ENCODE assay signal across 28 mouse cellular contexts in genomic region chr11:44498412-44499272, GRCm38 (mm10). TPM values are rescaled to one million over a fixed set of nuclear protein-coding genes. Genes with fewer than 3 reads are reported as not detected.
DNase-seq lines count a peak whose midpoint lies in the region; ATAC-seq and TF ChIP-seq lines count a peak whose summit lies in the region.
"Had no signal": no experiment of that assay in that cellular context is flagged by ENCODE, and none has a peak within 500 bp of the region (broad histone marks: within the 10 kb centered on the region; RNA-seq: fewer than 3 reads in every experiment).

No protein-coding gene starts in this region.

- no peaks in the 10 kb centered on the region for H3K79me2 ChIP-seq in CH12.LX (replicated peaks; ENCODE audit: control insufficient read depth, extremely low read depth, insufficient read depth, poor library complexity, severe bottlenecking)

- DNase-seq in heart, postnatal 0 days (ENCODE audit: low spot score), result no peak
- no peak for DNase-seq in heart, adult 8-10 months (ENCODE audit: low spot score)
- DNase-seq in CH12.LX (ENCODE audit: extremely low read depth), result peak; percentile 42
- DNase-seq in layer of hippocampus, adult 9-11 months, result no peak
- DNase-seq in cerebellum, adult 2 months, result no peak
- DNase-seq in frontal cortex, postnatal 36 days (ENCODE audit: low spot score in 2 of 2), result no peak
- DNase-seq: adrenal gland, adult 8-10 months; cerebellum, adult 11 months; cerebellum, adult 9-11 months; gastrocnemius, postnatal 10 days; heart, postnatal 4 days; kidney, postnatal 25 days; lung, postnatal 36 days; right cerebral cortex, adult 18-20 months; spleen, adult 18-20 months had no signal

- no peak overlapping the region for H3K9ac ChIP-seq in heart, postnatal 0 days (replicated peaks; ENCODE audit: low read depth, low read length)
- H3K9ac ChIP-seq in CH12.LX (ENCODE audit: insufficient read depth, low read depth), result peak overlapping the region; percentile 23
- H3K9ac ChIP-seq: embryonic facial prominence, embryonic 13.5 days; heart, embryonic 13.5 days; hindbrain, embryonic 14.5 days; limb, embryonic 12.5 days; liver, embryonic 14.5 days; midbrain, embryonic 13.5 days; neural tube, embryonic 15.5 days had no signal

- no peaks in the 10 kb centered on the region for H3K36me3 ChIP-seq in heart, postnatal 0 days (replicated peaks; ENCODE audit: control insufficient read depth, insufficient read depth, low read length)
- H3K36me3 ChIP-seq in CH12.LX (replicated peaks in 1 of 2; ENCODE audit: control insufficient read depth in 1 of 2, insufficient read depth in 1 of 2, low read length in 1 of 2), result no peaks in the 10 kb centered on the region
- H3K36me3 ChIP-seq: embryonic facial prominence, embryonic 13.5 days; forebrain, embryonic 10.5 days; heart, embryonic 13.5 days; limb, embryonic 12.5 days; midbrain, embryonic 13.5 days; neural tube, embryonic 15.5 days had no signal

- no peaks in the 10 kb centered on the region for H3K9me3 ChIP-seq in heart, postnatal 0 days (replicated peaks; ENCODE audit: control insufficient read depth, low read length)
- H3K9me3 ChIP-seq in CH12.LX (replicated peaks; ENCODE audit: low read length), result no peaks in the 10 kb centered on the region
- H3K9me3 ChIP-seq: embryonic facial prominence, embryonic 13.5 days; forebrain, embryonic 10.5 days; heart, embryonic 13.5 days; limb, embryonic 12.5 days; midbrain, embryonic 13.5 days; neural tube, embryonic 15.5 days had no signal

- TF ChIP-seq CTCF in heart, postnatal 0 days (IDR thresholded peaks at IDR 0.05; ENCODE audit: low read depth), result no peak
- no peak for TF ChIP-seq CTCF in CH12.LX (conservative IDR thresholded peaks at IDR 0.05 in 1 of 2, IDR thresholded peaks at IDR 0.05 in 1 of 2; ENCODE audit: low read depth in 2 of 2, low read length in 2 of 2)
- no peak for TF ChIP-seq CTCF in cerebellum, adult 2 months (IDR thresholded peaks at IDR 0.05; ENCODE audit: borderline replicate concordance, insufficient read depth, low read depth, low read length)

- WGBS in heart, postnatal 0 days, result 43% methylated on average over 13 of the region's 13 CpGs
- 74% methylated on average over 13 of the region's 13 CpGs for WGBS in cerebellum, adult 2 months

- TF ChIP-seq EP300 in heart, postnatal 0 days (IDR thresholded peaks at IDR 0.05; ENCODE audit: low read depth), result no peak
- TF ChIP-seq EP300 in CH12.LX (IDR thresholded peaks at IDR 0.05; ENCODE audit: low read length), result peak; percentile 48

- dilution Hi-C loops in CH12.LX (cut with MboI; ENCODE audit: extremely low pct_ligation_motif_present, extremely low pct_unique_long_range_greater_than_20kb, low sequenced_read_pairs), result no loop called here

- H3K4me2 ChIP-seq in heart, postnatal 0 days (ENCODE audit: low read depth, low read length), result no peak overlapping the region
- H3K4me2 ChIP-seq in CH12.LX (ENCODE audit: insufficient read depth, low read depth, poor library complexity, severe bottlenecking), result peak overlapping the region; percentile 41; the same call in 1 of the 2 replicates
- H3K4me2 ChIP-seq: embryonic facial prominence, embryonic 13.5 days; heart, embryonic 13.5 days; hindbrain, embryonic 14.5 days; limb, embryonic 12.5 days; midbrain, embryonic 13.5 days; neural tube, embryonic 15.5 days had no signal

- no peak overlapping the region for H3K27ac ChIP-seq in heart, postnatal 0 days (ENCODE audit: low read depth)
- peak overlapping the region; percentile 15; the same call in 1 of the 2 replicates for H3K27ac ChIP-seq in CH12.LX (ENCODE audit: insufficient read depth, low read depth)
- H3K27ac ChIP-seq in cerebellum, adult 2 months (ENCODE audit: insufficient read depth, low read length), result no peak overlapping the region
- H3K27ac ChIP-seq: embryonic facial prominence, embryonic 13.5 days; forebrain, embryonic 10.5 days; heart, embryonic 13.5 days; hindbrain, embryonic 14.5 days; left cerebral cortex, adult 2 months; limb, embryonic 12.5 days; liver, embryonic 14.5 days; midbrain, embryonic 13.5 days; neural tube, embryonic 15.5 days had no signal

- no peak overlapping the region for H3K4me3 ChIP-seq in heart, postnatal 0 days (ENCODE audit: low read depth, low read length)
- no peak overlapping the region for H3K4me3 ChIP-seq in CH12.LX (replicated peaks in 1 of 3; ENCODE audit: low read depth in 2 of 3, low read length in 2 of 3, poor library complexity in 1 of 3)
- no peak overlapping the region for H3K4me3 ChIP-seq in cerebellum, adult 2 months (replicated peaks; ENCODE audit: insufficient read depth, low read depth, low read length)
- H3K4me3 ChIP-seq: embryonic facial prominence, embryonic 13.5 days; forebrain, embryonic 10.5 days; heart, embryonic 13.5 days; left cerebral cortex, adult 2 months; limb, embryonic 12.5 days; midbrain, embryonic 13.5 days; neural tube, embryonic 15.5 days had no signal

- in situ Hi-C loops in CH12.LX (cut with MboI; ENCODE audit: low pct_ligation_motif_present, low pct_unique_long_range_greater_than_20kb, low sequenced_read_pairs), result no loop called here

- no peak for TF ChIP-seq POLR2A in CH12.LX (IDR thresholded peaks at IDR 0.05; ENCODE audit: low read depth, low read length)
- TF ChIP-seq POLR2A in cerebellum, adult 2 months (IDR thresholded peaks at IDR 0.05; ENCODE audit: borderline replicate concordance, insufficient read depth, low read length), result no peak

- peak; percentile 71 for ATAC-seq in heart, postnatal 0 days (ENCODE audit: insufficient read depth, low read depth)
- peak; percentile 60 for ATAC-seq in granulocyte monocyte progenitor cell, adult 5-6 weeks (replicated peaks; ENCODE audit: poor library complexity, severe bottlenecking)
- ATAC-seq in megakaryocyte, adult 5-6 weeks (ENCODE audit: poor library complexity, severe bottlenecking), result peak; percentile 53
- ATAC-seq: forebrain, embryonic 16.5 days; intestine, postnatal 0 days; midbrain, embryonic 13.5 days had no signal

- no peaks in the 10 kb centered on the region for H3K27me3 ChIP-seq in heart, postnatal 0 days (ENCODE audit: control insufficient read depth, insufficient read depth, low read length)
- no peaks in the 10 kb centered on the region for H3K27me3 ChIP-seq in CH12.LX (replicated peaks)
- no peaks in the 10 kb centered on the region for H3K27me3 ChIP-seq in cerebellum, adult 2 months (ENCODE audit: control insufficient read depth, insufficient read depth, low read length)
- H3K27me3 ChIP-seq: embryonic facial prominence, embryonic 13.5 days; heart, embryonic 13.5 days; limb, embryonic 12.5 days; midbrain, embryonic 13.5 days; neural tube, embryonic 15.5 days had no signal

- H3K4me1 ChIP-seq in heart, postnatal 0 days (ENCODE audit: control insufficient read depth, insufficient read depth), result no peaks in the 10 kb centered on the region
- peaks cover 16 to 52% of the 10 kb centered on the region in 2 experiments for H3K4me1 ChIP-seq in CH12.LX (ENCODE audit: control insufficient read depth in 1 of 2, insufficient read depth in 2 of 2)
- H3K4me1 ChIP-seq in cerebellum, adult 2 months (ENCODE audit: control insufficient read depth, insufficient read depth, low read length), result no peaks in the 10 kb centered on the region
- H3K4me1 ChIP-seq: midbrain, embryonic 13.5 days; neural tube, embryonic 15.5 days had no signal

- TF ChIP-seq RAD21 in CH12.LX (IDR thresholded peaks at IDR 0.05; ENCODE audit: low read depth, low read length), result no peak

TF ChIP-seq in CH12.LX, 34 proteins besides CTCF, POLR2A, EP300 and RAD21 (continues in another document):
- TF ChIP-seq ETS1 (conservative IDR thresholded peaks at IDR 0.05; ENCODE audit: low read depth, low read length) (no peak; the same call in 1 of the 2 replicates), NELFE (IDR thresholded peaks at IDR 0.05; ENCODE audit: low read depth, low read length) (no peak), MXI1 (IDR thresholded peaks at IDR 0.05; ENCODE audit: low read depth, low read length) (0 out of 2 replicates have a peak, but pooled peaks have one; percentile 22), ZC3H11A (IDR thresholded peaks at IDR 0.05; ENCODE audit: low read depth, low read length) (no peak), SIN3A (IDR thresholded peaks at IDR 0.05; ENCODE audit: low read length) (peak; percentile 51; the same call in 1 of the 2 replicates), GABPA (IDR thresholded peaks at IDR 0.05; ENCODE audit: insufficient replicate concordance, low read depth, low read length) (no peak), ELF1 (IDR thresholded peaks at IDR 0.05; ENCODE audit: low read depth, low read length) (no peak), PAX5 (IDR thresholded peaks at IDR 0.05; ENCODE audit: low read length) (no peak), SMC3 (IDR thresholded peaks at IDR 0.05; ENCODE audit: low read depth, low read length) (no peak), BHLHE40 (IDR thresholded peaks at IDR 0.05; ENCODE audit: low read depth, low read length) (peak; percentile 72), ZMIZ1 (IDR thresholded peaks at IDR 0.05; ENCODE audit: low read depth, low read length) (no peak), USF2 (conservative IDR thresholded peaks at IDR 0.05; ENCODE audit: low read depth, low read length) (no peak)

RNA-seq across cellular contexts. Expression of gene Rnf145, which starts 20.1 kb away (rescaled TPM):
- 35.4 and 38.1 TPM in 2 replicates for total RNA-seq in heart, postnatal 0 days (2014; rRNA removed; ENCODE audit: low replicate concordance)
- polyA plus RNA-seq in heart, postnatal 0 days (2015; fragmentation: Nextera tagmentation; extraction: Ambion mirVana), result 23.3 and 28.1 TPM in 2 replicates
- 10 to 100 TPM; 11.0 to 21.4 (median 13.7) TPM for total RNA-seq in heart, adult 8-10 months (2022)
- total RNA-seq in CH12.LX (2012; rRNA removed) (38.4 and 44.5 TPM in 2 replicates), CH12.LX (2014; rRNA removed) (52.8 and 60.5 TPM in 2 replicates)
- 44.3 and 46.3 TPM in 2 replicates for polyA plus RNA-seq in CH12.LX (2012; ENCODE audit: insufficient read length, low read depth)
- 18.9 and 20.7 TPM in 2 replicates for total RNA-seq in granulocyte monocyte progenitor cell, adult 5-6 weeks (2014; fragmentation: Nextera tagmentation)
- 18.2 and 22.2 TPM in 2 replicates for total RNA-seq in granulocyte monocyte progenitor cell, adult 5-6 weeks (2017)
- total RNA-seq in megakaryocyte, adult 5-6 weeks (2015), result 15.9 and 17.3 TPM in 2 replicates
- 20.9 and 21.0 TPM in 2 replicates for total RNA-seq in megakaryocyte, adult 5-6 weeks (2017)
- 94.2 and 94.6 TPM in 2 replicates for polyA plus RNA-seq in cerebellum, adult 2 months (2012; rRNA removed)

RNA-seq across cellular contexts. Expression of gene Ublcp1, which starts 28.3 kb away (rescaled TPM):
- 15.0 and 16.2 TPM in 2 replicates for total RNA-seq in heart, postnatal 0 days (2014; rRNA removed; ENCODE audit: low replicate concordance)
- polyA plus RNA-seq in heart, postnatal 0 days (2015; fragmentation: Nextera tagmentation; extraction: Ambion mirVana), result 45.0 and 46.1 TPM in 2 replicates
- total RNA-seq in heart, adult 8-10 months (2022), result 10 to 100 TPM; 33.2 to 40.9 (median 39.4) TPM
- 18.9 and 20.2 TPM in 2 replicates for total RNA-seq in CH12.LX (2012; rRNA removed)
- total RNA-seq in CH12.LX (2014; rRNA removed), result 34.1 and 45.6 TPM in 2 replicates
- 24.9 and 26.7 TPM in 2 replicates for polyA plus RNA-seq in CH12.LX (2012; ENCODE audit: insufficient read length, low read depth)
- total RNA-seq in granulocyte monocyte progenitor cell, adult 5-6 weeks (2014; fragmentation: Nextera tagmentation), result 8.4 and 9.3 TPM in 2 replicates
- total RNA-seq in granulocyte monocyte progenitor cell, adult 5-6 weeks (2017), result 4.7 and 12.6 TPM in 2 replicates
- total RNA-seq in megakaryocyte, adult 5-6 weeks (2015), result 23.0 and 28.1 TPM in 2 replicates
- 23.8 and 27.0 TPM in 2 replicates for total RNA-seq in megakaryocyte, adult 5-6 weeks (2017)
- 99.6 and 111 TPM in 2 replicates for polyA plus RNA-seq in cerebellum, adult 2 months (2012; rRNA removed)
